Mouse (Mus musculus) embryo, embryonic 11 days (tissue): ENCODE results near the gene Gm20521.

Source experiments
- DNase-seq: peaks from one replicate; pipeline ENCODE4 v3.0.0-alpha.2; 2015

Gm20521 gene

GRCm38 (mm10) chr14:54883154-54884021, at the start of gene Gm20521, which contains the start of gene Bcl2l2:
Gene Gm20521, plus strand, starts transcription at chr14:54883441.
Gene Bcl2l2, plus strand, starts transcription at chr14:54883377.
- peak; percentile 92 for DNase-seq

GRCm38 (mm10) chr14:54843461-54843860, 39.8 kb upstream of the Gm20521 start:
- DNase-seq: peak; percentile 78

- no peak for DNase-seq
These were observed 27.5 kb upstream of the Gm20521 start for GRCm38 (mm10) chr14:54855726-54856125.

- no peak for DNase-seq
These were observed 26.5 kb upstream of the Gm20521 start for GRCm38 (mm10) chr14:54856703-54857102.

GRCm38 (mm10) chr14:54857891-54858290, 25.4 kb upstream of the Gm20521 start:
- no peak for DNase-seq

GRCm38 (mm10) chr14:54860511-54860910, 22.7 kb upstream of the Gm20521 start:
- DNase-seq: peak; percentile 51

GRCm38 (mm10) chr14:54863501-54864312, 19.5 kb upstream of the Gm20521 start:
- peak; percentile 98 for DNase-seq

GRCm38 (mm10) chr14:54864313-54865036, 18.8 kb upstream of the Gm20521 start:
- no peak for DNase-seq

GRCm38 (mm10) chr14:54865626-54866025, 17.6 kb upstream of the Gm20521 start:
- no peak for DNase-seq

GRCm38 (mm10) chr14:54866268-54866667, 17.0 kb upstream of the Gm20521 start:
- DNase-seq: no peak

- no peak for DNase-seq
These were observed 16.3 kb upstream of the Gm20521 start for GRCm38 (mm10) chr14:54866936-54867335.

GRCm38 (mm10) chr14:54868026-54868425, 15.2 kb upstream of the Gm20521 start:
- no peak for DNase-seq

- no peak for DNase-seq
These were observed 12.4 kb upstream of the Gm20521 start, which contains the start of gene Homez for GRCm38 (mm10) chr14:54870861-54871260. Gene Homez, minus strand, starts transcription at chr14:54870961.

GRCm38 (mm10) chr14:54874165-54874564, 9.1 kb upstream of the Gm20521 start:
- no peak for DNase-seq

- DNase-seq: peak; percentile 13
These were observed 7.2 kb upstream of the Gm20521 start for GRCm38 (mm10) chr14:54875844-54876538.

GRCm38 (mm10) chr14:54876539-54877047, 6.6 kb upstream of the Gm20521 start:
- peak; percentile 95 for DNase-seq

- DNase-seq: peak; percentile 76
These were observed 6.1 kb upstream of the Gm20521 start, which contains the start of gene Ppp1r3e for GRCm38 (mm10) chr14:54877048-54877715. Gene Ppp1r3e, minus strand, starts transcription at chr14:54877550.

- peak; percentile 11 for DNase-seq
These were observed 926 bp downstream of the Gm20521 start for GRCm38 (mm10) chr14:54884022-54884712.

GRCm38 (mm10) chr14:54885309-54885708, 2.1 kb downstream of the Gm20521 start:
- no peak for DNase-seq

- no peak for DNase-seq
These were observed 9.0 kb downstream of the Gm20521 start, which contains the start of gene Pabpn1 for GRCm38 (mm10) chr14:54892200-54892599. Gene Pabpn1, plus strand, starts transcription at chr14:54892500.
